Mouse (Mus musculus) cortical plate, adult 2 months (tissue): ENCODE measurements at regions not wholly inside any gene's neighbourhood (a gene's known extent, or its start where the extent isn't known, plus 50 kb on each side); places are given as distances from the start of the nearest gene placed in this dataset.

Experiments
- CTCF ChIP-seq: fragments of 200-500 bp; IDR thresholded peaks from 2 replicates; pipeline ENCODE4 v1.5.1; 2011; ENCODE audit warnings: mild to moderate bottlenecking, control low read depth, low read length; ENCODE audit not compliant: insufficient read depth; ENCODE audit errors: extremely low read depth
- POLR2A ChIP-seq: fragments of 200-500 bp; IDR thresholded peaks from 2 replicates; pipeline ENCODE4 v1.6.1; 2011; ENCODE audit warnings: mild to moderate bottlenecking, low read length, control low read depth; ENCODE audit not compliant: insufficient read depth; ENCODE audit errors: extremely low read depth

DNA sequence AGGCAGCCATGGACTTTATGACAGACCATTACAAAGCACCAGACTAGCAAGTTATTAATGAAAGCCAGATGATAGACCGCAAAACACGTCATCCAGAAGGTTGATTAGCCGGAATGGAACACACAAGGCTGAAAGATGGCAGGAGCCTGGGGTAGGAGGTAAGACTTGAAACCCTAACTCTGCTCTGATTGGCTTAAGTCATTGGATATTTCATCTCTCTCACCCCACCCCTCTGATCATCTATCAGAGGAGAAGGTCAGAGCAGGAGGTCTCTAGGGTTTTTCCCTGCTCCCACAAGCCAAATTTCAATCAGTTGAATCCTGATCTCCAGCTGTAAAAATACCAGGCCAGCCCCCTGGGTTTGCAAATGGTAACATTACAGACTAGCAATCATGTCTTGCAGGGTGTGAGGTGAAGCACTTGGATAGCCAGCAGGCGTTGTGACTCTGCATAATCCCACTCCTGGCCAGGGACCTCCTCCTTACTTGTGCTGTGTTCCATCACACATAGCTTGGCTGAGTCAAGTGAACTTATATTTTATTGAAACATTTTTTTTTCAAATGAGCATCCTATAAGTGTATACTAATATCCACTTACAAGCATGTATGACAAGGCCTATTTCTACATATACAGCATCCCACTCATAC lies 114.6 kb upstream of the Tnp1 start:
- TF ChIP-seq CTCF (no peak), POLR2A (no peak)
